Mouse (Mus musculus): ENCODE measurements around the gene Mapk1. TPM values are rescaled to one million over a fixed set of nuclear protein-coding genes. Genes with fewer than 3 reads are reported as not detected.
"Not testable (repeated sequence)": the region's sequence is repeated elsewhere in the genome, so short reads cannot be mapped to it uniquely, and the experiment has no call there.

The Mapk1 gene
- polyA plus RNA-seq, 1 experiment: 296 TPM

DNA sequence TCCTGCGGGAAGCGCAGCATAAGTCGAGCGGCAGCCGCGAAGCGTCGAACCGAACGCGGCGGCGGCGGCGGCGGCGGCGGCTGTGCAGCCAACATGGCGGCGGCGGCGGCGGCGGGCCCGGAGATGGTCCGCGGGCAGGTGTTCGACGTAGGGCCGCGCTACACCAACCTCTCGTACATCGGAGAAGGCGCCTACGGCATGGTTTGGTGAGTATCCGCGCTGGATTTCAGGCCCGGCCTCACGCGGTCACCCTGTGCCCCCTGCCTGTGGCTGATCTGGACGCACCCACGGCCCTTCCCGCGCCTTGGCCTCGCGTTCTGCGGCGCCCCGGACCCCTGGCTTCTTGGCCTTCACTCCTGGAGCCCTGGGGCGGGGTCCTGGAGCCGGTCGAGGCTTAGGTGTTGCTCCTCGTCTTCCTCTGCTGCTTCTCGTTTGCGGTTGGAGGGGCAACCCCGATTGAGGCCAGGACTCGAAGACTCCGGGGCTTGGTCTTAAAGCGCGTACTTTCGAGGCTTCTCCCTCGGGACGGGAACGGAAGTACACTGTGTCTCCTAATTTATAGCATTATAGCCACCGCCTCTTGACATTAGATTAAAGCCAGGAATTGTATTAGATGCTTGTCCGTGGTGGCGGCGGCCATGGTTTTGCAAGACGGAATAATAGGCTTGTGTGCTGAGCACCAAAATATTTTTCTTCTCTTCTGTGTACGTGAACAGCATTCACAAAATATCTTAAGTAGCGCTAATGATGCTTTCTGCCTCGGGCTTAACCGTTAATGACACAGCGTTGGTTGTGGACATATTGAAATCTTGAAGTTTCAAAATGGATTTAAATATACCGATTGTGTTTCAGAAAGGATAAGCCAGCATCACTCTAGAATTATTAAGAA lies 596 bp downstream of the Mapk1 start:
- no peak for TF ChIP-seq CTCF (IDR thresholded peaks at IDR 0.05; ENCODE audit: extremely low read depth, insufficient read depth, low read length)
- no peak for TF ChIP-seq POLR2A (IDR thresholded peaks at IDR 0.05; ENCODE audit: extremely low read depth, insufficient read depth, low read length)
- H3K4me3 ChIP-seq (ENCODE audit: insufficient read depth, low read length): peak overlapping the region; percentile 60
- peak overlapping the region; percentile 74 for H3K27ac ChIP-seq (ENCODE audit: insufficient read depth, low read length)
- H3K4me1 ChIP-seq (ENCODE audit: control insufficient read depth, insufficient read depth, low read length): peaks cover 4% of the 10 kb centered on the region; the same call in 1 of the 2 replicates

DNA sequence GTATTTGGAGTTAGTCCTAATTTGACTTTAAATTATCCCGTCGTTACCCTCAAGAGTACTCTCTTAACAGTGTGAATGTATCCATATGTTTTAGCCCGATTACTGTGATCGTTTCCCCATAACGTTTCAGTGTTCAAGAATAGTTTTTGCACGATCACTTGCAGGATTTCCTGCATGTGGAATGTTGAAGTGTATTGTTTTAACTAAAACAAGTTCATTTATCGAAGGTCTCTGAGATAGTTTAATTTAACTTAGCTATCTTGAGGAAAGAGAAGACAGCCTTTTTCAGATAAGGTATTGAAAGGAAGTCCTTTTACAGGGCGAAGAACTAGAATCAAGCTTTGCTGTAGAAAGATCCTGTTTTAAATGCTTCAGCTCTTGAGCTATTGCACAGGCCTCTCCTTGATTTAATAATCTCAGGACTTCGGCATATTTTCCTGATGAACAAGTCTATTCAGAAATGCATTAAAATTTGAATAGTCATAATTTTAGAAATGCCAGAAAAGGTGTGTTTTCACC lies 1.3 kb downstream of the Mapk1 start:
- no peak for TF ChIP-seq POLR2A (IDR thresholded peaks at IDR 0.05; ENCODE audit: extremely low read depth, insufficient read depth, low read length)
- no peak for TF ChIP-seq CTCF (IDR thresholded peaks at IDR 0.05; ENCODE audit: extremely low read depth, insufficient read depth, low read length)
- peaks cover 6% of the 10 kb centered on the region; the same call in 1 of the 2 replicates for H3K4me1 ChIP-seq (ENCODE audit: control insufficient read depth, insufficient read depth, low read length)
- H3K4me3 ChIP-seq (ENCODE audit: insufficient read depth, low read length): peak overlapping the region; percentile 60; the same call in 1 of the 2 replicates
- H3K27ac ChIP-seq (ENCODE audit: insufficient read depth, low read length): no peak overlapping the region

DNA sequence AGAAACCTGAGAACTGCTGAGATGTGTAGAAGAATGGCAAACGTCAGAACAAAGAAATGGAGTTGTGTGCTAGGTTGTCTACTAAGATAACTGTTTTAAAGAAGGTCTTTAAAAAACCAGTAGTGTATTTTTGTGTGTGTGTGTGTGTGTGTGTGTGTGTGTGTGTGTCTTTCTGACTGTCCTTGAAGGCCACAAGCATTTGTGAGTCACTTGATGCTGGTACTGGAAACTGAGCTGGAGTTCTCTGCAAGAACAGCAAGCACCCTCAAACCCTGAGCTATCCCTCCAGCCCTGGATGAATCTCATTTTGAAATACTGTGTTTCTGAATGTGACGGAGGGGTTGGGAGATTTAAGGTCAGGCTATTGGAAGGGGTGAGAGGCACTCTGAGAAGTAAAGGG lies 4.1 kb downstream of the Mapk1 start:
- H3K4me1 ChIP-seq (ENCODE audit: control insufficient read depth, insufficient read depth, low read length): peaks cover 8% of the 10 kb centered on the region; the same call in 1 of the 2 replicates
- TF ChIP-seq CTCF (IDR thresholded peaks at IDR 0.05; ENCODE audit: extremely low read depth, insufficient read depth, low read length): no peak
- H3K27ac ChIP-seq (ENCODE audit: insufficient read depth, low read length): no peak overlapping the region
- H3K4me3 ChIP-seq (ENCODE audit: insufficient read depth, low read length): no peak overlapping the region

DNA sequence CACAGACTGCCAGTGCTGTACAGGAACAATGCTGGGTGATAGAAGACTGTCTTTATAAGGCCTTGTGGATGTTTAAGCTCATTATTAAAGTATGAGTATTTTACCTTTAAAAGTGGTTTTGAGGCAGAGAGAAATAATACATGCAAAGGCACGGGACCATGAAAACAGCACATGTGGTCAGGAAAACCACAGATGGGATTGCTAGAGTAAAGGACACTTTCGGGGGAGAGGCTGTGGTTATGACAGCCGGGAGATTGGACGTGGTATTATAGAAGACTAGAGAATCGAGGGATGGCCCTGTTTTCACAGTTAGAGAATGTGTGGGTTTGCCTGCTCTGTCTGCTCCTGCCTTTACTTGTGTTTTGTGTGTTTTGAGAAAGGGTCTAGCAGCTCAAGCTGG lies 5.7 kb downstream of the Mapk1 start:
- H3K27ac ChIP-seq (ENCODE audit: insufficient read depth, low read length): no peak overlapping the region
- TF ChIP-seq CTCF (IDR thresholded peaks at IDR 0.05; ENCODE audit: extremely low read depth, insufficient read depth, low read length): no peak
- TF ChIP-seq POLR2A (IDR thresholded peaks at IDR 0.05; ENCODE audit: extremely low read depth, insufficient read depth, low read length): no peak
- no peak overlapping the region for H3K4me3 ChIP-seq (ENCODE audit: insufficient read depth, low read length)
- peaks cover 10% of the 10 kb centered on the region; the same call in 1 of the 2 replicates for H3K4me1 ChIP-seq (ENCODE audit: control insufficient read depth, insufficient read depth, low read length)

DNA sequence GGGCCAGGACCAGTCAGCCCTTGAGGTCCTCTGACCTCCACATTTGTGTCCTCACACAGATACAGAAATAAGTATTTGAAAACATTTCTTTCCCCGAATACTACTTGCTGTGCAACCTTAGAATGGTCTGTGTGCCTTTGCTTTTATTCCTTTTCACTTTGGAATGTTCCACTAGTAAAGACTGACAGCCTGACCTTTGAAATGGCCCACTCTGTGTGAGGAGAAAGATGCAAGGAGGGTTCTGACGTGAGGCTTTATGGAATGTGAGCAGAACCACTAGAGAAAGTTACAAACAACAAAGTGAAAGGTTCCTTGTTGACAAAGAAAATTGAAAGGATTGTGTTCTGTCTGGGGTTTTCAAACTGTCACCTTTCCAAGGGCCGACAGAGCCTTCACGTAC lies 6.8 kb downstream of the Mapk1 start:
- TF ChIP-seq POLR2A (IDR thresholded peaks at IDR 0.05; ENCODE audit: extremely low read depth, insufficient read depth, low read length) (no peak), CTCF (IDR thresholded peaks at IDR 0.05; ENCODE audit: extremely low read depth, insufficient read depth, low read length) (no peak)

DNA sequence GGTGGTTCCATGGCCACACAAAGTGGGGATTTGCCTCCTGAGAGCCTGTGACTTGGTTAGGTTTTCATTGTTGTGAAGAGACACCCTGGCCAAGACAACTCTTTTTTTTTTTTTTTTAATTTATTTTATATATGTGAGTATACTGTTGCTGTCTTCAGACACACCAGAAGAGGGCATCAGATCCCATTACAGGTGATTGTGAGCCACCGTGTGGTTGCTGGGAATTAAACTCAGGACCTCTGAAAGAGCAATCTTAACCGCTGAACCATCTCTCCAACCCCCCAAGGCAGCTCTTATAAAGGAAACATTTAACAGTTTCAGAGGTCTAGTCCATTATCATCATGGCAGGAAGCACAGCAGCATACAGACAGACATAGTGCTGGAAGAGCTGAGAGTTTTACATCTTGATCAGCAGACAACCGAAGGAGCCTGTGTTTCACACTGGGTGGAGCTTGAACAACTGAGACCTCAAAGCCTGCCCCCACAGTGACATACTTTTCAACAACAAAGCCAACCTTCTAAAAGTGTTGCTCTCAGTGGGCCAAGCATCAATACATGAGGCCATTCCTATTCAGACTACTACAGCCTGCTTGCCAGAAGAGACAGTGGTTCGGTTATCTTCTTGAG lies 11.4 kb downstream of the Mapk1 start:
- H3K4me1 ChIP-seq (ENCODE audit: control insufficient read depth, insufficient read depth, low read length): peaks cover 5% of the 10 kb centered on the region; the same call in 1 of the 2 replicates
- H3K4me3 ChIP-seq (ENCODE audit: insufficient read depth, low read length): no peak overlapping the region
- no peak for TF ChIP-seq CTCF (IDR thresholded peaks at IDR 0.05; ENCODE audit: extremely low read depth, insufficient read depth, low read length)
- no peak for TF ChIP-seq POLR2A (IDR thresholded peaks at IDR 0.05; ENCODE audit: extremely low read depth, insufficient read depth, low read length)
- no peak overlapping the region for H3K27ac ChIP-seq (ENCODE audit: insufficient read depth, low read length)

More for the DNA sequence above, 6.8 kb downstream of the Mapk1 start:
- no peak overlapping the region for H3K4me3 ChIP-seq (ENCODE audit: insufficient read depth, low read length)
- H3K4me1 ChIP-seq (ENCODE audit: control insufficient read depth, insufficient read depth, low read length): peaks cover 10% of the 10 kb centered on the region; the same call in 1 of the 2 replicates
- H3K27ac ChIP-seq (ENCODE audit: insufficient read depth, low read length): peak overlapping the region; percentile 52; the same call in 1 of the 2 replicates

DNA sequence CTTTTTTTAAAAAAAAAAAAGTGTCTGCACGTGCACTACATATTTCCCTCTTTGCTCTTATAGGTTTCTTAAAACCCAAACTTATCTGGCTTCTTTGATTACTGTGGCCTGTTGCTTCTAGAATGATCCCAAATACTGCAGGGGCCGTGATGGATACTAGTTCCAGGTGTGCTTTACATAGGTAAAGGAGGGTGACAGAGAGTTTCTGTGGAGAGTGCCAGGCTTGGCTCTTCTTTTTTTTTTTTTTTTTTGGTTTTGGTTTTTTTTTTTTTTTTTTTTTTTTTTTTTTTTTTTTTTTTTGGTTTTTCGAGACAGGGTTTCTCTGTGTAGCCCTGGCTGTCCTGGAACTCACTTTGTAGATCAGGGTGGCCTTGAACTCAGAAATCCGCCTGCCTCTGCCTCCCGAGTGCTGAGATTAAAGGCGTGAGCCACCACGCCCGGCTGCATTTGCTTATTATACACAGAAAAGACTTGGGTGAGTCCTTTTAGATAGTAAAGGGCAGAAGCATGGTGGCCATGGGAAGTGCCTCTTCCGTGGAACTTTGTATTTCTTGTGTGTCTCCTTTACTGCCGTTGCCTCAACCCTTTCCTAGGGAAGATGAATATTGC lies 13.0 kb downstream of the Mapk1 start:
- H3K27ac ChIP-seq (ENCODE audit: insufficient read depth, low read length); H3K4me1 ChIP-seq (ENCODE audit: control insufficient read depth, insufficient read depth, low read length); H3K4me3 ChIP-seq (ENCODE audit: insufficient read depth, low read length): not testable (repeated sequence)

DNA sequence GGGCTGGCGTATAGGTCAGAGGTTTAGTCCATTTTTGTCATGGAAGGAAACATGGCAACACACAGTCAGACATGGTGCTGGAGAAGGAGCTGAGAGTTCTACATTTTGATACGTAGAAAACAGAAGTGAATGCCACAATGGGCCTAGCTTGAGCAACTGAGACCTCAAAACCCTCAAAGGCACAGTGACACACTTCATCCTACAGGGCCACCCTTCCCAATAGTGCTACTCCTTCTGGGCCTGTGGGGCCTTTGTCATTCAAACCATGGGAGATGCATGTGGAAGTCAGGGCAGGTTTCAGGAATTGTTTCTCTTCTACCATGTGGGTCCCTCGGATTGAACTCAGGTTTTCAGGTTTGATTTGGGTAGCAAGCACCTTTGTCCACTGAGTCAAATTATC lies 17.9 kb downstream of the Mapk1 start:
- H3K27ac ChIP-seq (ENCODE audit: insufficient read depth, low read length): no peak overlapping the region
- peaks cover 3% of the 10 kb centered on the region; the same call in 1 of the 2 replicates for H3K4me1 ChIP-seq (ENCODE audit: control insufficient read depth, insufficient read depth, low read length)
- TF ChIP-seq POLR2A (IDR thresholded peaks at IDR 0.05; ENCODE audit: extremely low read depth, insufficient read depth, low read length) (no peak), CTCF (IDR thresholded peaks at IDR 0.05; ENCODE audit: extremely low read depth, insufficient read depth, low read length) (no peak)
- H3K4me3 ChIP-seq (ENCODE audit: insufficient read depth, low read length): no peak overlapping the region

DNA sequence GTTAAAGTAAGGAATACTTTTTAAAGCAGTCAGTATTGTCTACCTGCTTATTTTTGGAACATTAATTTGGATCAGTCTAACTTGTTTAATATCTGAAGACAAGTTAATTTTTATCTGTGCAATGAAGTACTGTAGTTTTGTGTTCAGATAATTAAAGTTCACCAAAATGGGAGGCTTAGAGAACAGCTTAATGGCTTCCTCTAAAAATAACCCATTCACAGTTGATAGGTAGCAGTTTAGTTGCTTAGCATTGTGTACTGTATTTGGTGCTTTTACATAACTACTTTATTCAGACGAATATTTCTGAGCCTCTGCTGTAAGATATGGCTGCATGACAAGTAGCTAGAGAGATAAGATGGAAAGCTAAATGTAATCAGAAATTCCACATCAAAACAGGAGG lies 23.9 kb downstream of the Mapk1 start:
- H3K27ac ChIP-seq (ENCODE audit: insufficient read depth, low read length): no peak overlapping the region
- no peak for TF ChIP-seq CTCF (IDR thresholded peaks at IDR 0.05; ENCODE audit: extremely low read depth, insufficient read depth, low read length)
- no peak for TF ChIP-seq POLR2A (IDR thresholded peaks at IDR 0.05; ENCODE audit: extremely low read depth, insufficient read depth, low read length)

More for the DNA sequence above, 23.9 kb downstream of the Mapk1 start:
- peaks cover 4% of the 10 kb centered on the region; the same call in 1 of the 2 replicates for H3K4me1 ChIP-seq (ENCODE audit: control insufficient read depth, insufficient read depth, low read length)
- no peak overlapping the region for H3K4me3 ChIP-seq (ENCODE audit: insufficient read depth, low read length)
